Mouse (Mus musculus): ENCODE measurements around the gene Uck1. TPM values are rescaled to one million over a fixed set of nuclear protein-coding genes. Genes with fewer than 3 reads are reported as not detected.
A peak's percentile ranks its signal among the peaks of the same experiment; 100 is the strongest.

Gene Uck1
- polyA plus RNA-seq, 1 experiment, result 64.9 TPM

GRCm38 (mm10) chr2:32260635-32261034, 676 bp upstream of the Uck1 start:
- H3K36me3 ChIP-seq (ENCODE audit: control insufficient read depth, insufficient read depth, low read length), result peaks cover 25% of the 10 kb centered on the region
- H3K27me3 ChIP-seq (ENCODE audit: control insufficient read depth, insufficient read depth, low read length), result no peaks in the 10 kb centered on the region
- 33% methylated on average over 4 of the region's 4 CpGs for WGBS
- H3K4me3 ChIP-seq (ENCODE audit: low read depth, low read length), result no peak overlapping the region
- peaks cover 5% of the 10 kb centered on the region for H3K4me1 ChIP-seq (ENCODE audit: control insufficient read depth, insufficient read depth, insufficient read length, low read length)
- TF ChIP-seq POLR2A (IDR thresholded peaks at IDR 0.05; ENCODE audit: low read depth, low read length), result no peak
- peak; percentile 6; the same call in 1 of the 2 replicates for TF ChIP-seq CTCF (IDR thresholded peaks at IDR 0.05; ENCODE audit: extremely low read depth, insufficient read length, insufficient replicate concordance, low read depth, low read length)
- H3K27ac ChIP-seq (ENCODE audit: insufficient read depth, low read depth, low read length), result no peak overlapping the region

GRCm38 (mm10) chr2:32258887-32259533, 949 bp downstream of the Uck1 start:
- H3K27ac ChIP-seq (ENCODE audit: insufficient read depth, low read depth, low read length), result peak overlapping the region; percentile 50
- H3K36me3 ChIP-seq (ENCODE audit: control insufficient read depth, insufficient read depth, low read length), result peaks cover 31% of the 10 kb centered on the region
- peaks cover 5% of the 10 kb centered on the region for H3K4me1 ChIP-seq (ENCODE audit: control insufficient read depth, insufficient read depth, insufficient read length, low read length)
- TF ChIP-seq POLR2A (IDR thresholded peaks at IDR 0.05; ENCODE audit: low read depth, low read length) (no peak), CTCF (IDR thresholded peaks at IDR 0.05; ENCODE audit: extremely low read depth, insufficient read length, insufficient replicate concordance, low read depth, low read length) (no peak)
- H3K4me3 ChIP-seq (ENCODE audit: low read depth, low read length), result peak overlapping the region; percentile 74
- H3K27me3 ChIP-seq (ENCODE audit: control insufficient read depth, insufficient read depth, low read length), result no peaks in the 10 kb centered on the region
- 13% methylated on average over 6 of the region's 6 CpGs for WGBS

GRCm38 (mm10) chr2:32256273-32256672, 3.7 kb downstream of the Uck1 start:
- TF ChIP-seq POLR2A (IDR thresholded peaks at IDR 0.05; ENCODE audit: low read depth, low read length), result no peak
- no peak for TF ChIP-seq CTCF (IDR thresholded peaks at IDR 0.05; ENCODE audit: extremely low read depth, insufficient read length, insufficient replicate concordance, low read depth, low read length)
- H3K4me1 ChIP-seq (ENCODE audit: control insufficient read depth, insufficient read depth, insufficient read length, low read length), result peaks cover 5% of the 10 kb centered on the region
- no peaks in the 10 kb centered on the region for H3K27me3 ChIP-seq (ENCODE audit: control insufficient read depth, insufficient read depth, low read length)
- no peak overlapping the region for H3K4me3 ChIP-seq (ENCODE audit: low read depth, low read length)
- H3K36me3 ChIP-seq (ENCODE audit: control insufficient read depth, insufficient read depth, low read length), result peaks cover 51% of the 10 kb centered on the region
- H3K27ac ChIP-seq (ENCODE audit: insufficient read depth, low read depth, low read length), result no peak overlapping the region
- WGBS, result 84% methylated on average over 11 of the region's 11 CpGs

GRCm38 (mm10) chr2:32254563-32254962, 5.4 kb downstream of the Uck1 start:
- no peaks in the 10 kb centered on the region for H3K27me3 ChIP-seq (ENCODE audit: control insufficient read depth, insufficient read depth, low read length)
- H3K36me3 ChIP-seq (ENCODE audit: control insufficient read depth, insufficient read depth, low read length), result peaks cover 55% of the 10 kb centered on the region
- 64% methylated on average over 5 of the region's 5 CpGs for WGBS
- peaks cover 5% of the 10 kb centered on the region for H3K4me1 ChIP-seq (ENCODE audit: control insufficient read depth, insufficient read depth, insufficient read length, low read length)
- no peak overlapping the region for H3K27ac ChIP-seq (ENCODE audit: insufficient read depth, low read depth, low read length)
- TF ChIP-seq CTCF (IDR thresholded peaks at IDR 0.05; ENCODE audit: extremely low read depth, insufficient read length, insufficient replicate concordance, low read depth, low read length), result no peak
- TF ChIP-seq POLR2A (IDR thresholded peaks at IDR 0.05; ENCODE audit: low read depth, low read length), result no peak
- no peak overlapping the region for H3K4me3 ChIP-seq (ENCODE audit: low read depth, low read length)

GRCm38 (mm10) chr2:32253352-32253751, 6.6 kb downstream of the Uck1 start:
- Histone ChIP-seq H3K36me3 (ENCODE audit: control insufficient read depth, insufficient read depth, low read length) (peaks cover 56% of the 10 kb centered on the region), H3K27ac (ENCODE audit: insufficient read depth, low read depth, low read length) (no peak overlapping the region), H3K27me3 (ENCODE audit: control insufficient read depth, insufficient read depth, low read length) (no peaks in the 10 kb centered on the region), H3K4me1 (ENCODE audit: control insufficient read depth, insufficient read depth, insufficient read length, low read length) (no peaks in the 10 kb centered on the region), H3K4me3 (ENCODE audit: low read depth, low read length) (no peak overlapping the region)
- TF ChIP-seq POLR2A (IDR thresholded peaks at IDR 0.05; ENCODE audit: low read depth, low read length) (no peak), CTCF (IDR thresholded peaks at IDR 0.05; ENCODE audit: extremely low read depth, insufficient read length, insufficient replicate concordance, low read depth, low read length) (no peak)
- 85% methylated on average over 1 of the region's 1 CpGs for WGBS

GRCm38 (mm10) chr2:32252658-32253057, 7.3 kb downstream of the Uck1 start:
- 84% methylated on average over 5 of the region's 5 CpGs for WGBS
- Histone ChIP-seq H3K27me3 (ENCODE audit: control insufficient read depth, insufficient read depth, low read length) (no peaks in the 10 kb centered on the region), H3K4me3 (ENCODE audit: low read depth, low read length) (no peak overlapping the region), H3K27ac (ENCODE audit: insufficient read depth, low read depth, low read length) (no peak overlapping the region), H3K4me1 (ENCODE audit: control insufficient read depth, insufficient read depth, insufficient read length, low read length) (no peaks in the 10 kb centered on the region), H3K36me3 (ENCODE audit: control insufficient read depth, insufficient read depth, low read length) (peaks cover 52% of the 10 kb centered on the region)
- TF ChIP-seq CTCF (IDR thresholded peaks at IDR 0.05; ENCODE audit: extremely low read depth, insufficient read length, insufficient replicate concordance, low read depth, low read length) (no peak), POLR2A (IDR thresholded peaks at IDR 0.05; ENCODE audit: low read depth, low read length) (no peak)

- Histone ChIP-seq H3K36me3 (ENCODE audit: control insufficient read depth, insufficient read depth, low read length) (peaks cover 50% of the 10 kb centered on the region), H3K27ac (ENCODE audit: insufficient read depth, low read depth, low read length) (no peak overlapping the region), H3K27me3 (ENCODE audit: control insufficient read depth, insufficient read depth, low read length) (no peaks in the 10 kb centered on the region), H3K4me3 (ENCODE audit: low read depth, low read length) (no peak overlapping the region), H3K4me1 (ENCODE audit: control insufficient read depth, insufficient read depth, insufficient read length, low read length) (no peaks in the 10 kb centered on the region)
- TF ChIP-seq POLR2A (IDR thresholded peaks at IDR 0.05; ENCODE audit: low read depth, low read length), result no peak
- no peak for TF ChIP-seq CTCF (IDR thresholded peaks at IDR 0.05; ENCODE audit: extremely low read depth, insufficient read length, insufficient replicate concordance, low read depth, low read length)
- WGBS, result 65% methylated on average over 12 of the region's 12 CpGs
Observed at GRCm38 (mm10) chr2:32251791-32252527, 8.0 kb downstream of the Uck1 start.

Data from small intestine, adult 2 months (tissue).